Mouse (Mus musculus) cerebellum, postnatal 36 days (tissue): ENCODE results near the gene 1700007K13Rik.

Experiments
- DNase-seq, 2 experiments: peaks; one replicate each; pipeline ENCODE4 v3.0.0; 2021 to 2022; ENCODE audit warnings: mixed read lengths in 2 of 2

Gene 1700007K13Rik

DNA sequence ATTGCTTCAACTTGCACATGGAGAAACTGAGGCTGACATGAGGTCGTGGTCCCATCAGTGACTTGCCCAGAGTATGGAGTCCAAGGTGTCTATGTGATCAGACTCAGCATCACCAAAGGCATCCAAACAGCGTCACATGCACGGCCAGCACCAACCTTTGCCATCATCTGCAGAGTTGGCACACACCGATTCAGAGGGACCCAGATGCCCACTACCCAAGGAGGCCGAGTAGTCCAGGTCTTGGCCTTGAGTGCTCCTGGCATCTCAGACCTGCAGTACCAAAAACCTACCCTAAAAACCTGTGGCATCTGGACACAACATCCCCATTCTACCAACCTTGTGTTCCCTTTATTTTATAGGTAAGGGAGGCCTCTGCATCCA is 51.4 kb downstream of the 1700007K13Rik start:
- no peak for DNase-seq

DNA sequence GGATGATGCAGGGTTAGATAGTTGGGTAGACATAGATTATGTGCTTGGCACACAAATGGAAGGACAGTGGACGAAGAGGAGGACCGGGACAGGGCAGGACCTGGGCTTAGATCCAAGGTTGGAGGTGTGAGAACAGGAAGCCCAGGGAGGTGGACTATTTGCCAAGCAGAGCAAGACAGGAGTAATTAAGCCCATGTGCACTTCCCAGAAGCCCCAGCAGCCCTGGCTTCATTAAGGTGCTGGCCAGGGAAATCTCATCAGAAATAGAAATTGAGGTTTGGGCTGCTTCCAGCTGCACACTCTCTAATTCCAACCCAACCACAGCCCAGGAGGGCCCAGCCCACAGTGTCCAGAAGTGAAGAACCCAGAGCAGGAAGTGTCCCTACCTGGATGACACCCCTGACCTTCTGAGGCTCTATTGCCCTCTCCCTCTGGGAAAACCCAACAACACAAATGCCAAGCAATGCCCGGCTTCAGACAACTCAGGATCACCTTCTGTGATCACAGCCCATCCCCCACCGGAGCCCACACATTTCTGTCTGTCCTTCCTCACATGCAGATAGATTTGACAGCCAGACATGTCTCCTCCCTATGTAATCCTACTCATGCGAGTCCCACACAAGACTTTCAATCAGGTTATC is 51.9 kb downstream of the 1700007K13Rik start:
- peak; percentile 51 to 63 for DNase-seq

DNA sequence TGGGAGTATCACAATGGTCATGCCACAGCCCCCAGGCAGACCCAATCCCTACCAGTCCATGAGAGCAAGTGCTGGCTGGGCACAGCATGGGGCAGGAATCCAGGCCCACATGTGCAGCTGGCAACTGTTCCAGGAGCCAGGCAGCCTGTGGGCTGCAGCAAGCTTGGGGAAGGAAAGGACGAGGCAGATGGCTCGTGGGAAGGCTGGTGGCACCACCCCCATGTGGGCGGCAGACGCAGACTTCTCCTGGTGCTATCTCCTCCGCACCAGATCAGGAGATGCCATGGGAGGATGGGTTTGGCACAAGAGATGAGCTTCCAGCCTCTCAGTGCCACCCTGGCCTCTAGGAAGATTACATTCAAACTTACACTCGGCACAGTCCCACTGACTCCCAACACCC is 53.2 kb downstream of the 1700007K13Rik start:
- DNase-seq = peak; percentile 60 to 73
